Mouse (Mus musculus) heart, adult 18-20 months (tissue): ENCODE results near the gene Shroom3. TPM values are rescaled to one million over a fixed set of nuclear protein-coding genes. Genes with fewer than 3 reads are reported as not detected.
A peak's percentile ranks its signal among the peaks of the same experiment; 100 is the strongest.

Source experiments
- DNase-seq, 2 experiments: peaks; one replicate each; pipeline ENCODE4 v3.0.0; 2021 to 2022; ENCODE audit warnings: mixed read lengths in 1 of 2
- total RNA-seq, 2 experiments: library from RNA; stranded (reverse); gene quantifications; 2 replicates each; pipeline ENCODE4 v1.2.3; 2021

Shroom3 gene
- total RNA-seq, 2 experiments from 2014 or later: 26.3 to 30.0 TPM

- DNase-seq: peak; percentile 75 to 86
Observed at GRCm38 (mm10) chr5:92808503-92809415, 125.5 kb downstream of the Shroom3 start.

- DNase-seq: no peak
Observed at GRCm38 (mm10) chr5:92809416-92809750, 126.1 kb downstream of the Shroom3 start.

- DNase-seq: peak in 1 of 2 experiments; percentile 12
Observed at GRCm38 (mm10) chr5:92810922-92811533, 127.8 kb downstream of the Shroom3 start.

GRCm38 (mm10) chr5:92811761-92812160 is 128.5 kb downstream of the Shroom3 start:
- DNase-seq: peak; percentile 43 to 47

- peak in 1 of 2 experiments; percentile 18 for DNase-seq
Observed at GRCm38 (mm10) chr5:92812936-92813335, 129.7 kb downstream of the Shroom3 start.

- DNase-seq: no peak
Observed at GRCm38 (mm10) chr5:92813562-92813961, 130.3 kb downstream of the Shroom3 start.

GRCm38 (mm10) chr5:92814621-92815020 is 131.4 kb downstream of the Shroom3 start:
- DNase-seq: no peak

- DNase-seq: no peak
Observed at GRCm38 (mm10) chr5:92817122-92817822, 134.0 kb downstream of the Shroom3 start.

GRCm38 (mm10) chr5:92821370-92821769 is 138.1 kb downstream of the Shroom3 start:
- no peak for DNase-seq

GRCm38 (mm10) chr5:92823495-92823894 is 140.3 kb downstream of the Shroom3 start:
- DNase-seq: no peak

- DNase-seq: no peak
Observed at GRCm38 (mm10) chr5:92824304-92825009, 141.2 kb downstream of the Shroom3 start.

GRCm38 (mm10) chr5:92830391-92830790 is 147.2 kb downstream of the Shroom3 start:
- no peak for DNase-seq

GRCm38 (mm10) chr5:92834513-92834912 is 151.3 kb downstream of the Shroom3 start:
- no peak for DNase-seq

- no peak for DNase-seq
Observed at GRCm38 (mm10) chr5:92837311-92837710, 154.1 kb downstream of the Shroom3 start.

- no peak for DNase-seq
Observed at GRCm38 (mm10) chr5:92838351-92838784, 155.1 kb downstream of the Shroom3 start.

GRCm38 (mm10) chr5:92839314-92839713 is 156.1 kb downstream of the Shroom3 start:
- no peak for DNase-seq

- peak; percentile 59 to 69 for DNase-seq
Observed at GRCm38 (mm10) chr5:92841474-92841873, 158.2 kb downstream of the Shroom3 start.

- DNase-seq: no peak
Observed at GRCm38 (mm10) chr5:92842417-92842816, 159.2 kb downstream of the Shroom3 start.

- DNase-seq: no peak
Observed at GRCm38 (mm10) chr5:92842881-92843280, 159.6 kb downstream of the Shroom3 start.

GRCm38 (mm10) chr5:92843850-92844785 is 160.9 kb downstream of the Shroom3 start:
- DNase-seq: no peak

GRCm38 (mm10) chr5:92849743-92850142 is 166.5 kb downstream of the Shroom3 start:
- DNase-seq: no peak
